Mouse (Mus musculus) embryonic fibroblast, embryonic 13.5 days (primary cell): ENCODE results near the gene Ajuba.

Experiments
- CTCF ChIP-seq: IDR thresholded peaks from 2 replicates; pipeline ENCODE4 v1.5.1; 2011; ENCODE audit warnings: mild to moderate bottlenecking, control low read depth, low read length, moderate library complexity, borderline replicate concordance; ENCODE audit not compliant: insufficient read depth
- POLR2A ChIP-seq: IDR thresholded peaks from 2 replicates; pipeline ENCODE4 v1.6.1; 2011; ENCODE audit warnings: low read depth, mild to moderate bottlenecking, control low read depth, low read length, moderate library complexity

- TF ChIP-seq CTCF (no peak), POLR2A (no peak)
Measured at GRCm38 (mm10) chr14:54609245-54609644, 31.9 kb upstream of the Ajuba start.
